Mouse (Mus musculus) CD8-positive naive resting alpha-beta T cell, adult 2 months (primary cell): Measurements from ENCODE around the gene Dgkz.

ENCODE experiments used
- DNase-seq, 2 experiments: peaks; one replicate each; pipeline ENCODE4 v3.0.0; 2022; ENCODE audit warnings: low read depth in 2 of 2, low spot score in 2 of 2

Dgkz gene

GRCm38 (mm10) chr2:91975581-91976541 lies at the start of gene Dgkz:
Gene Dgkz, minus strand, starts transcription at chr2:91975864.
- peak in 1 of 2 experiments; percentile 54 for DNase-seq

- DNase-seq: no peak
These were observed 49.5 kb upstream of the Dgkz start for GRCm38 (mm10) chr2:92025202-92025601.

- DNase-seq: no peak
These were observed 48.6 kb upstream of the Dgkz start, which contains the start of gene Creb3l1 for GRCm38 (mm10) chr2:92024274-92024672. Gene Creb3l1, minus strand, starts transcription at chr2:92024502.

- no peak for DNase-seq
These were observed 48.0 kb upstream of the Dgkz start for GRCm38 (mm10) chr2:92023362-92024273.

- DNase-seq: no peak
These were observed 45.1 kb upstream of the Dgkz start for GRCm38 (mm10) chr2:92020676-92021265.

- DNase-seq: no peak
These were observed 41.8 kb upstream of the Dgkz start for GRCm38 (mm10) chr2:92017440-92017839.

- no peak for DNase-seq
These were observed 41.3 kb upstream of the Dgkz start for GRCm38 (mm10) chr2:92016981-92017380.

GRCm38 (mm10) chr2:92014891-92015290 lies 39.2 kb upstream of the Dgkz start:
- DNase-seq: no peak

GRCm38 (mm10) chr2:92014248-92014647 lies 38.6 kb upstream of the Dgkz start:
- DNase-seq: no peak

GRCm38 (mm10) chr2:92012768-92013445 lies 37.2 kb upstream of the Dgkz start:
- no peak for DNase-seq

- DNase-seq: no peak
These were observed 36.0 kb upstream of the Dgkz start for GRCm38 (mm10) chr2:92011424-92012353.

- no peak for DNase-seq
These were observed 33.1 kb upstream of the Dgkz start for GRCm38 (mm10) chr2:92008623-92009404.

- peak; percentile 87 to 92 for DNase-seq
These were observed 32.4 kb upstream of the Dgkz start for GRCm38 (mm10) chr2:92007933-92008622.

- no peak for DNase-seq
These were observed 31.6 kb upstream of the Dgkz start for GRCm38 (mm10) chr2:92006983-92007921.

GRCm38 (mm10) chr2:92006491-92006890 lies 30.8 kb upstream of the Dgkz start:
- no peak for DNase-seq

- no peak for DNase-seq
These were observed 29.0 kb upstream of the Dgkz start for GRCm38 (mm10) chr2:92004617-92005016.
